Mouse (Mus musculus): ENCODE measurements around the gene Nisch.
A peak's percentile ranks its signal among the peaks of the same experiment; 100 is the strongest.

Gene Nisch

DNA sequence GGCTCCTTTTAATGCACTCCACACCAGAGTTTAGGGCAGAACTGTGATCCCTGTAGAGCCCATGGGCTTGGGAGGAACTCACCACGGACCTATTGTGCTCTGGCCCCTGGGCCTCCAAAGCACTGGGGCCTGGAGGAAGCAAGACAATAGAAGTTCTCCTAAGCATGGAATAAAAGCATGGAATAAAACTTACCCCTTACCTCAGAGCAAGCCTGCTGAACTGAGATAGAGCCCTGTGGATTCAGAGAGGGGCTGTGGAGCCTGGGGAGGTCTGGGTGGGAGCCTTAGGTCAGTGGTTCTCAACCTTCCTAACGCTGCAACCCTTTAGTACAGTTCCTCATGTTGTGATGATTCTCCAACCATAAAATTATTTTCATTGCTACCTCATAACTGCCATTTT lies at the start of gene Nisch:
Gene Nisch (minus strand): TSS at position 101 of the 400 bp plus-strand sequence.
- no peak for DNase-seq

- no peak for DNase-seq
Observed at GRCm38 (mm10) chr14:31260932-31261331, 44.2 kb upstream of the Nisch start.

DNA sequence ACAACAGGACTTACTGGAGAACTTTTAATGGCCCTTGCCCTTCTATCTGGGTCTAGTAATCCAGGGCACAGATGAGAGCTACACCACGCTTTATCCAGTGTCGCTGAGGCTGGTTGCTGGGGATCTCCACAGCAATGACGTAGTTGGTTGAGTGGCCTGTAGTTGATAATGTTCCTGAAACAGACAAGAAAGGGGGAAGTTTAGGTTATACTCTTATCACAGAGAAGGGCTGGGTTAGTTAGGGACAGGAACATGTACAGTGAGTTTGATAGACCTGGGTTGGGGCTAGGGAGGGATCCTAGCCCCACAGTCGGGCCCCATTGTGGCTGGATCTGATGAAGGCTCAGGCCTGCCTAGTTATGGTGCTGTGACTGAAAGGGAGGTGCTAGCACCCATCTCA lies 43.6 kb upstream of the Nisch start:
- no peak for DNase-seq

DNA sequence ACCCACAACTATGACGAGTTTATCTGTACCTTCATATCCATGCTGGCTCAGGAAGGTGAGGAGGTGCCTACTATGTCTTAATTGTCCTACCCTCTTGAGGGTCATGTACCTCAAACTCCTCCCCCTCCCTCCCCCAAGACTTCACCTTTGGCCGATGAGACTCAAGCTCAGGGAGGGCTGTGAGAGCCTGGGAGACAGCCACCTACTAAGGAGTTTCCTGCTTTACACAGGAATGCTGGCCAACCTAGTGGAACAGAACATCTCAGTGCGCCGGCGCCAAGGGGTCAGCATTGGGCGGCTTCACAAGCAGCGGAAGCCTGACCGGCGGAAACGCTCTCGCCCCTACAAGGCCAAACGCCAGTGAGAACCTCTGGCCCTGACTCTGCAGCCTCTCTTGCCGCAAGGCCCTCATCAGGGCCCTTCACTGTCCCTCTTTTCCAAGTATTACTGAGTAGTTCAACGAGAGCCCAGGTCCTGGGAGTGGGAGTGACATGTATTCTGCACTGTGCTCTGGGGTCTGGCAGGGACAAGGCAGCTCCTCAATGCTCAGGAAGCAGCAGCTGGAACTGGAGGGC lies 41.8 kb upstream of the Nisch start:
- DNase-seq: no peak

- no peak for DNase-seq
Observed at GRCm38 (mm10) chr14:31252091-31252490, 35.3 kb upstream of the Nisch start.

DNA sequence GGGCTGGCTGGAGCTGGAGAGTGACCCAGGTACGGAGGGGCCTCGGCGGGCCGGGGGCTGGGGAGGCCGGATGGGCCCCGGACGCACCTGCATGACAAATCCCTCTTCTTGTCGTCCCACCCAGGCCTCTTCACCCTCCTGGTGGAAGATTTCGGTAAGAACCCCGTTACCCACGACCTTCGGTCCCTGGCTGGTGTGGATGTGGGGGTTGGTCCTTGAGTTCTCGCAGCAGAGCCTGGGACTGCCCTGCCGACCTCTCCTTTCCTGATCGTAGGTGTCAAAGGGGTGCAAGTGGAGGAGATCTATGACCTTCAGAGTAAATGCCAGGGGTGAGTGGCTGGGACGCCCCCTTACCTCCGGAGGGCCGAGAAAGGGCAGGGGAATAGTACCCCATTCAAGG lies 34.9 kb upstream of the Nisch start:
- no peak for DNase-seq

- peak; percentile 91 to 99 for DNase-seq
Observed at GRCm38 (mm10) chr14:31251084-31251604, 34.4 kb upstream of the Nisch start, which contains the start of the genes Phf7 and Bap1. Gene Phf7, minus strand, starts transcription at chr14:31251317. Gene Bap1, plus strand, starts transcription at chr14:31251450.

- no peak for DNase-seq
Observed at GRCm38 (mm10) chr14:31250222-31251083, 33.7 kb upstream of the Nisch start.

DNA sequence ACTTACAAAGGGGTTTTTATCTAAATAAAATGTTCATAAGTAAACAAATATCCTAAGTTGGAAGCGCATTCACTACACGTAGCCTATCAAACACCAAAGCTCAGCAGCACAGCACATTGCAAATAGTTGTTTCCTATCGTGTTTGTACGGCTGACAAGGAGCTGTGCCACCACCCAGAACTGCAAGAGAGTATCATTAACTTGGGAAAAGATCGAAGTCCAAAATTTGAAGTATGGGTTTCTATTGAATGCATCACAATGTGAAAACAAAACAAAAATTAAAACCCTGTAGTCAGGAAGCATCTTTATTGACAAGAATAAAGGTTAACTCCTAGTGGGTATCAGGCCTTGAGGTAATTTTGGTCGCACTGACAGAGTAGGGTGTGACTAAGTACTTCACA lies 31.6 kb upstream of the Nisch start:
- no peak for DNase-seq

GRCm38 (mm10) chr14:31245946-31246345 lies 29.2 kb upstream of the Nisch start:
- no peak for DNase-seq

DNA sequence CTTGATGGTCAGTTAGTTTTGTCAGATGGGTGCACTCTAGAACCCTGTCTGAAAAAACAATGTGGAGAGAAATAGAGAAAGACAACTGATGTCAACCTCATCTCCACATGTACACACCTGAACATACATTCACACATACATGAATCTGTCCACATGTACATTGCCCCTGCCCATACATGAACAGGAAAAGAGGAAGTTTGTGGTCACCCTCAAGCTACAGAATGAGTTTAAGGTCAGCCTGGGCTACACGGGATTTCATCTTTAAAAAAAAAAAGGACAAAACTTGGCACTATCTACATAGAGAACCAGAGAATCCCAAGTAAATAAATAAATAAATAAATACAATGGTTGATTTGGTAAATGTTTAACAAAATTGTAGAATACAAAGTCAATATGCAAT lies 28.0 kb upstream of the Nisch start:
- DNase-seq: no peak

- DNase-seq: no peak
Observed at GRCm38 (mm10) chr14:31240528-31240927, 23.8 kb upstream of the Nisch start.

GRCm38 (mm10) chr14:31237101-31237882 lies 20.5 kb upstream of the Nisch start:
- DNase-seq: no peak

GRCm38 (mm10) chr14:31233996-31234591 lies 17.3 kb upstream of the Nisch start:
- DNase-seq: peak; percentile 88 to 89

GRCm38 (mm10) chr14:31233070-31233995 lies 16.6 kb upstream of the Nisch start:
- no peak for DNase-seq

- DNase-seq: no peak
Observed at GRCm38 (mm10) chr14:31232404-31233069, 15.8 kb upstream of the Nisch start.

GRCm38 (mm10) chr14:31230442-31230841 lies 13.7 kb upstream of the Nisch start:
- DNase-seq: no peak

DNA sequence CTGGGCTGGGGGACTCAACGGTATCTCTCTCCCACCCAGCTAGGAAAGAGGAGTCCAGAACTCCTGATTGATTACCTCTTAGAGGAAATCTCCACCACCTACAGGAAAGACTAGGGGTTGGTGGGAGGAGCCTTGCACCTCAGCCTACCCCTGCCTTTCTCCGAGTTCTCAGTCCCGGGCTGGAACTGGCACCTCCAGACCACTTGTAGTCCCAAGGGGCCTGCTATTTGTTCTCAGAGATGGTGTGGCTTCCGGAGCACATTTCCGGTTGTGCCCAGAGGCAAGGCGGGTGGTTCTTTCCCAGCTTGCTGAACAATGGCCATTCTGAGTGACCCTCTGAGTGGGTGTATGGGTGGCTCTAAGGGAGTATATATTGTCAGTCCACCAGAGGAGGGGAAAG lies 11.5 kb upstream of the Nisch start:
- no peak for DNase-seq

- DNase-seq: no peak
Observed at GRCm38 (mm10) chr14:31226978-31227377, 10.2 kb upstream of the Nisch start.

- DNase-seq: peak; percentile 80 to 85
Observed at GRCm38 (mm10) chr14:31217666-31218065, 920 bp upstream of the Nisch start, which contains the start of gene Sema3g. Gene Sema3g, plus strand, starts transcription at chr14:31217860.
